Comparison of ENCODE assay signal across 27 mouse cellular contexts in the genomic region with DNA sequence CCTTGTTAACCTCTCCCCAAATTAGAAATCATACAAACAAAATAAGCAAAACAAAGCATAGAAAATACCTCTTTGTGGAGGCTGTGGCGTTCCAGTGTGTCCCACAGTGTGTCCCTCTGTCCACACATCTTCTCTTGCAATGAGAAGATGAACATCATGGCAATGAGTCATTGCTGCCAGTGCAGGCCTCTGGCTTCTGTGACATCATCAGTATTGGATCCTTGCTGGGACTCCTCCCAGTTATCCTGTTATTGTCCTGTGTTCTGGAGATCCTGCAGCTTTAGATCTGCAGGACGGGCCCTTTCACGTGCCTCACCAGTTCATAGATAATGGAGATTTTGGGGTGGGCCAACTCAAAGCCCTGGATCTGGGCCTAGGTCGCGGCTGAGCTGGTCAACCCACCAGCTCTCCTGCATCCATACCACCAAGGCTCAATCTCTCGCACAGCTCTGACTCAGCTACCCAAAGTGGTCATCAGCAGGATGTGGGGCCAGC.
A peak's percentile ranks its signal among the peaks of the same experiment; 100 is the strongest.
DNase-seq lines count a peak whose midpoint lies in the region; ATAC-seq lines count a peak whose summit lies in the region.
"Had no signal": no experiment of that assay in that cellular context is flagged by ENCODE, and none has a peak within 500 bp of the region (broad histone marks: within the 10 kb centered on the region; RNA-seq: fewer than 3 reads in every experiment).

No protein-coding gene starts in this region.

- peak; percentile 74 for DNase-seq in heart, adult 11 months
- DNase-seq in heart, adult 9 months (ENCODE audit: low spot score in 2 of 2), result no peak
- DNase-seq in NIH3T3 (ENCODE audit: low read depth), result peak; percentile 11
- no peak for DNase-seq in right cerebral cortex, adult 18-20 months
- DNase-seq: adrenal gland, adult 2 months; adrenal gland, postnatal 10 days; adrenal gland, postnatal 25 days; B cell, adult 2 months; cerebellum, adult 18-20 months; cerebellum, adult 8-10 months; cerebellum, adult 9-11 months; cerebellum, postnatal 14 days; cerebellum, postnatal 36 days; embryo, embryonic 11 days had no signal

- H3K9me3 ChIP-seq in megakaryocyte, embryonic 14.5 days, result no peaks in the 10 kb centered on the region
- H3K9me3 ChIP-seq: embryonic facial prominence, embryonic 13.5 days; embryonic facial prominence, embryonic 15.5 days; forebrain, embryonic 10.5 days; forebrain, embryonic 12.5 days; G1E had no signal

- no peaks in the 10 kb centered on the region for H3K27me3 ChIP-seq in megakaryocyte, embryonic 14.5 days (replicated peaks)
- H3K27me3 ChIP-seq: CH12.LX; embryonic facial prominence, embryonic 13.5 days; embryonic facial prominence, embryonic 15.5 days; forebrain, embryonic 12.5 days had no signal

- peak overlapping the region; percentile 56 for H3K4me3 ChIP-seq in megakaryocyte, embryonic 14.5 days (replicated peaks)
- H3K4me3 ChIP-seq: embryonic facial prominence, embryonic 13.5 days; embryonic facial prominence, embryonic 15.5 days; erythroblast, embryonic 14.5 days; forebrain, embryonic 10.5 days; forebrain, embryonic 12.5 days had no signal

- no peaks in the 10 kb centered on the region for H3K36me3 ChIP-seq in megakaryocyte, embryonic 14.5 days (replicated peaks; ENCODE audit: low read length)
- H3K36me3 ChIP-seq: embryonic facial prominence, embryonic 13.5 days; embryonic facial prominence, embryonic 15.5 days; forebrain, embryonic 10.5 days; forebrain, embryonic 12.5 days; G1E had no signal

- H3K4me1 ChIP-seq in megakaryocyte, embryonic 14.5 days, result no peaks in the 10 kb centered on the region
- H3K4me1 ChIP-seq: embryonic facial prominence, embryonic 13.5 days; embryonic facial prominence, embryonic 15.5 days; forebrain, embryonic 10.5 days; forebrain, embryonic 12.5 days had no signal

- no peak for ATAC-seq in megakaryocyte, adult 5-6 weeks (ENCODE audit: poor library complexity, severe bottlenecking)
- ATAC-seq in frontal cortex, adult (ENCODE audit: low TSS enrichment), result no peak
- ATAC-seq: CD4-positive, CD25-positive, alpha-beta regulatory T cell, adult 4 months; forebrain, embryonic 14.5 days; forebrain, embryonic 16.5 days had no signal

Comparison
In these comparisons a context has a peak if more than half of its experiments do, and no peak if none do; other contexts are left out.
1. DNase-seq: peak in heart, adult 11 months (single experiment) and NIH3T3 (single experiment); none in heart, adult 9 months (0 of 2) and right cerebral cortex, adult 18-20 months (single experiment).